Mouse (Mus musculus) macrophage (primary cell): ENCODE data around the gene Olfr521. TPM values are rescaled to one million over a fixed set of nuclear protein-coding genes. Genes with fewer than 3 reads are reported as not detected.
"Not testable (repeated sequence)": the region's sequence is repeated elsewhere in the genome, so short reads cannot be mapped to it uniquely, and the experiment has no call there.

Experiments used
- H3K27ac ChIP-seq: fragments of 350-480 bp; formaldehyde crosslinking; 2 replicates; pipeline ENCODE4 v1.9.0; 2021
- H3K36me3 ChIP-seq: fragments of 350-480 bp; formaldehyde crosslinking; 2 replicates; pipeline ENCODE4 v1.9.0; 2021; ENCODE audit errors: inconsistent target
- H3K4me3 ChIP-seq: fragments of 350-480 bp; formaldehyde crosslinking; 2 replicates; pipeline ENCODE4 v1.9.0; 2021; ENCODE audit errors: inconsistent target
- H3K79me2 ChIP-seq: fragments of 350-480 bp; formaldehyde crosslinking; 2 replicates; pipeline ENCODE4 v1.9.0; 2021; ENCODE audit errors: inconsistent target
- WGBS: methylation state at CpG from one replicate; pipeline ENCODE4 v1.1.7; 2026; ENCODE audit warnings: inconsistent platforms; ENCODE audit not compliant: missing documents; 5-methylcytosine and 5-hydroxymethylcytosine counted together
- polyA plus RNA-seq: library from polyadenylated mRNA; stranded (reverse); fragments of 250-400 nt; gene quantifications from 3 replicates; pipeline ENCODE4 v1.2.4, GENCODE M21; 2018; ENCODE audit warnings: inconsistent platforms
- total RNA-seq, 78 experiments: library from RNA; depleted of rRNA; stranded (reverse); fragments of 250-400 nt; gene quantifications; 1 replicate in 9 of 78; 2 replicates in 24 of 78; 3 replicates in 43 of 78; 4 replicates in 2 of 78; pipeline ENCODE4 v1.2.4; 2018; ENCODE audit warnings: inconsistent platforms in 56 of 78

Olfr521 gene
- not detected for total RNA-seq (2018; cell fraction: chromatin; rRNA removed)
- total RNA-seq (2018; cell fraction: cytosol; rRNA removed) = not detected
- not detected for total RNA-seq (2018; cell fraction: nucleus; rRNA removed)
- polyA plus RNA-seq = not detected in 3 replicates

DNA sequence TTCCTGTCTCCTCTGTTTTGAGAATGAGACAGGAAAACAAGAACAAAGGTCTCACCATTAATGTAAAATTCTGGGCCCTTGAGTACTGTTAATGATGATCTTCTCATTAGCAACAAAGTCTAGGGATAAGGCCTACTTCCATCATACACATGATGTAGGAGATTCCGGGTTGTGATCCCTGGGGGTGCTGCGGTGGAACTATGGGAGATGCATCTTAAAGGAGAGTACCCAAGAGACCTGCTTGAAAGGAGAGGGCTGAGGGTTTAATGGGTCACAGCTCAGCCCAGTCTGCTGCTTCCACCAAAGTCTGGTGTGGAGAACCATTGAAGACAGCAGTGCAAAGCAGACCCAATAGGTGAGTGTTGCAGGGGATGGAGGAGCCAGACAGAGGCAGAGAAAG lies at the start of gene Olfr521:
Gene Olfr521 (plus strand): TSS at position 301 of the 400 bp plus-strand sequence.
- no peaks in the 10 kb centered on the region for H3K36me3 ChIP-seq
- H3K79me2 ChIP-seq = no peaks in the 10 kb centered on the region
- H3K4me3 ChIP-seq = no peak within 1 kb of the TSS
- WGBS = 96% methylated on average over 2 of the region's 2 CpGs
- no peak within 1 kb of the TSS for H3K27ac ChIP-seq

DNA sequence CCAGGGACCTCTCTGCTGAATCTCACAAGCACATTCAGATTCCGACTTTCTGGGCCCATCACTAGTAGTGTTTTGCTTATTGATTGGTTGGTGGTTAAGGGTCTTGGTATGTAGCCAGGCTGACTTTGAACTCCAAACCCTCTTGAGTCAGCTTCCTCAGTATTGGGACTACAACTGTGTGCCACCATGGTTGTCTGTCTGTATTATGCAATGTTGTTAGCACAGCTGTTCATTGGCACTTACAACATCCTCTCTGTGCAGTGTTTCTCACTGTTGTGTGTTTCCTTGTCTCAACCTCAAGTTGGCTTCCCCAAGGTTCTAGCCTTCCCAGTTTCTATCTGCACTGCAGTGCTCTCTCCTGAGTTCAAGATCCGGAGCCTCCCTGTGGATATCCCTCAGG lies 46.8 kb upstream of the Olfr521 start:
- Histone ChIP-seq H3K36me3 (no peaks in the 10 kb centered on the region), H3K27ac (no peak overlapping the region), H3K4me3 (no peak overlapping the region), H3K79me2 (no peaks in the 10 kb centered on the region)
- WGBS = 100% methylated on average over 2 of the region's 2 CpGs

DNA sequence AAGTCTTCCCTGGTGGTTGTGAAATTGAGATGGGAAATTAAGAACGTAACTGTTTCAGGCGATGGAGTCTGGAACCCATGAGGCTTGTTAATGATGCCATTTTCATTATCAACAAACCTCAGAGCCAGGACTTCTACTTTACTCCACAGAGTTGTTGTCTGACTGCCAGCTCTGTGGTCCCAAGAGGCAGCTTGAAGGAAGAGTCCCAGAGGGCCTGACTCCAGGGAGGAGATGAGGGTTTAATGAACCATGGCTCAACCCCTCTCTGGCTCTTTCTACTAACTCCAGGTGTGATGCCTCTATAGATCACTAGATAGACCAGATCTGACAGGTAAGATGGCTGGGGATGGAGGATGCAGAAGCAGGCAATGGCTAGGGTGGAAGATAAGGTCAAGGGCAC lies 33.3 kb upstream of the Olfr521 start, which contains the start of gene Olfr520:
Gene Olfr520 (plus strand): TSS at position 301 of the 400 bp plus-strand sequence.
- Histone ChIP-seq H3K79me2 (no peaks in the 10 kb centered on the region), H3K27ac (no peak within 1 kb of the TSS), H3K4me3 (no peak within 1 kb of the TSS), H3K36me3 (no peaks in the 10 kb centered on the region)
- 95% methylated on average over 2 of the region's 2 CpGs for WGBS

DNA sequence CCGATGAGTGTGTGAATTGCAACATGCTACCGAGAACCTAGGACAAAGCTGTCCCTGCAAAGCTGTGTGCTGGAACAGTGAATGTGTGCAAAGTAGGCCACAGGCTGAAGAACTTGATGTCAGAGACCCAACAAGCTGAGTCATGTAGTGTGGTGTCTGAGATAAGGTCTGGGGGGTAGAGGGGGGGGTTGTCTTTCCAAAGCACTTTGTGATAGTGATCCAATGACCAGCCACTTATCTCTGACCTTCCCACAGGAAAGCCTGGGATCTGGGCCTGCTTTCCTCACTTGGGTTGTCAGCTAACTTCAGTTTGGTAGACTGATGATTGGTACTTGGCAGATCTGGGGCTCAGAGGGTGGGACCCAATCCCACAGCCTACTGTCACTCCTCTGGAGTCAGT lies 28.7 kb upstream of the Olfr521 start:
- Histone ChIP-seq H3K36me3 (no peaks in the 10 kb centered on the region), H3K4me3 (no peak overlapping the region), H3K27ac (no peak overlapping the region), H3K79me2 (no peaks in the 10 kb centered on the region)
- WGBS = 42% methylated on average over 2 of the region's 2 CpGs

- H3K79me2 ChIP-seq, H3K4me3 ChIP-seq, H3K36me3 ChIP-seq, H3K27ac ChIP-seq: not testable (repeated sequence)
- 97% methylated on average over 8 of the region's 9 CpGs for WGBS
These were observed 27.8 kb upstream of the Olfr521 start for GRCm38 (mm10) chr7:99735491-99735890.

DNA sequence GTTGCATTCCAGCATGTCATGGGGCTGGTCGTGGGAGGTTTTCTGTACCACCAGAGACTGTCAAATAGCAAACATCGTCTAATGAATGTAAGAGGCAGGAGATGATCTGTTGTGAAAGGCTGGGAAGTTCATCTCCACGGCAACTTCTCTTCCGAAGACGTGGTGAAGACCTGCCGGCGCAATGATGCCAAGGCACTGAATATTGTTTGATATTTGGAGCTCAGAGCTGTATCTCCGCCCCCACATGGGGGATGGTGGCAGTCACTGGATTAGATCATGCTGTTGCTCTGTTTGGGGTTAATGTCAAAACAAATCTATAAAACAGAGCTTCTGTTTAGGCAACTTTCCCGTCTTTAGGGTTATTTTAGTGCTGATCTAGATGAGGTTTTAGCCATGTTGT lies 24.0 kb upstream of the Olfr521 start:
- Histone ChIP-seq H3K4me3 (no peak overlapping the region), H3K27ac (no peak overlapping the region), H3K79me2 (no peaks in the 10 kb centered on the region), H3K36me3 (no peaks in the 10 kb centered on the region)
- 82% methylated on average over 9 of the region's 9 CpGs for WGBS

DNA sequence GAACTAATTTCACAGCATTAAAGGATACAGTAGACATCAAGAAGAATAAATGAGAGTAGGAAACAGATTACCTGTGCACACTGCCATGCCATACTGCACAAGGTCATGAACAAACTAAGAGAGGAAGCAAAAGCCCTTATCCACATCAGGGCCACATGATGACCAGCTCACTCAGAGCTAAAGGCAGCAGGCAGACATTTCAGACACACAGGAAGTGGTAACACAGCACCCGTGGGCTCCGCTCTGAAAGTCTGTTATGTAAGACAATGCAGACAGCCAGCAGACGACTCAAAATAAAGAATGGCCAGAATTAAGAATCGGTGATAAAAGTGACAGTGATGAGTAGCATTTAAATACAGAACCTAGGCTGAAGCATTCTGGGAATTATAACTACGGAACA lies 18.1 kb downstream of the Olfr521 start:
- Histone ChIP-seq H3K27ac (peak overlapping the region; percentile 63), H3K79me2 (no peaks in the 10 kb centered on the region), H3K4me3 (no peak overlapping the region), H3K36me3 (no peaks in the 10 kb centered on the region)
- WGBS = 16% methylated on average over 5 of the region's 5 CpGs

GRCm38 (mm10) chr7:99781916-99782315 lies 18.6 kb downstream of the Olfr521 start:
- Histone ChIP-seq H3K27ac (peak overlapping the region; percentile 63), H3K4me3 (no peak overlapping the region), H3K36me3 (no peaks in the 10 kb centered on the region), H3K79me2 (no peaks in the 10 kb centered on the region)
- 38% methylated on average over 2 of the region's 2 CpGs for WGBS

GRCm38 (mm10) chr7:99783421-99783820 lies 20.1 kb downstream of the Olfr521 start:
- no peak overlapping the region for H3K27ac ChIP-seq
- WGBS = 94% methylated on average over 7 of the region's 7 CpGs
- H3K79me2 ChIP-seq = no peaks in the 10 kb centered on the region
- H3K4me3 ChIP-seq = no peak overlapping the region
- H3K36me3 ChIP-seq = no peaks in the 10 kb centered on the region

DNA sequence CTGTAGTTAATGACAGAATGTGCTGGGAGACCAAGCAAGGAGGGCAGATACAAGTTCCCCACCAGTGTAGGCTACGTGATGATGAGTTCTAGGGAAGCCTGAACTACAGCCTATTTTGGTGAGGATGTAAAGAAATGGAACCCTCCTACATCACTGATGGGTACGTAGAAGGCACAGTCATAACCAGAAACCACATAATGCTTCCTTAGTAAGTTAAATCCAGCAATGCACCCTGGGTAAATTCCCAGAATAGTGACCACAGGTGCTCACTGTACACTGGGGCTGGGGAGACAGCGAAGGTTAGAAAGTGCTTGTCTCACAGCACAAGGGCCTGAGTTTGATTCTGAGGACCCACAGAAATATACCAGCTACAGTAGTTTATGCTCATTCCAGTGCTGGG lies 22.2 kb downstream of the Olfr521 start:
- H3K79me2 ChIP-seq = no peaks in the 10 kb centered on the region
- no peaks in the 10 kb centered on the region for H3K36me3 ChIP-seq
- no peak overlapping the region for H3K27ac ChIP-seq
- WGBS = 94% methylated on average over 3 of the region's 3 CpGs
- H3K4me3 ChIP-seq = no peak overlapping the region

DNA sequence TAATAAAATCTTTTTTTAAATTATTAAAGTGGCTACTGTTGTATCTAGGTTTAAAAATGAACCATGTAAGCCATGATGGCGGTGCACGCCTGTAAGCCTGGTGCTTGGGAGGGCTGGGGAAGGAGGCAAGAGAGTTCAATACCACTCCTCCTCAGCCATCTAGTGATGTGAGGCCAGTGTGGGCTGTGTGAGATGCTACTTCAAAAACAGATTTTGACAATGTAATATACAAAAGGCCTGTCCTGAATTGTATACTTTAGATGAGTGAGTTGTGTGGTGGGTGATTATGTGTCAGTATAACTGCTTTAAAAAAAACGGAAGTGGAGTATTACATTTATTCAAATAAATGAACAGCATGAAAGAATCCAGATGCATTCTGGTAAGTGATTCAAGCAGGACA lies 23.5 kb downstream of the Olfr521 start:
- 91% methylated on average over 3 of the region's 3 CpGs for WGBS
- Histone ChIP-seq H3K36me3 (no peaks in the 10 kb centered on the region), H3K27ac (no peak overlapping the region), H3K4me3 (no peak overlapping the region), H3K79me2 (no peaks in the 10 kb centered on the region)

DNA sequence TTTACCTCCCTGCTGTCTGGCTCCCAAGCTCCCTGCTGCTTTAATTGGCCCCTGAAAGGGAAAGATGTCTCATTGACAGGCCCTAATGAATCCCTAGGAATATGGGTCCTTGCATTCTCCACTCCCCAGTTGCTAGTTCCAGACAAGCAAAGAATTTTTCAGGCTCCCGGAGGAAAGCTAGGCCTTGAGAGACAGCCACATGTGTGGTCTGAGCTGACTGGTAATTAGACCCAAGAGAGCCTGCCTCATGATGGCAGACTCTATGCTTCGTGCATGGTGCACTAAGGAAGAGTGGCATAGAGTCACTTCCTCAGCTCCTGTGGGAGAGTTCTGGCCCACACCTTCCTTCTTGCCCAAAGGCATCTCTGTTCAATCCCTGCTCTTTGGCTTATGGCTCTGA lies 24.6 kb downstream of the Olfr521 start:
- 91% methylated on average over 2 of the region's 2 CpGs for WGBS
- H3K79me2 ChIP-seq = no peaks in the 10 kb centered on the region
- no peaks in the 10 kb centered on the region for H3K36me3 ChIP-seq
- H3K4me3 ChIP-seq = no peak overlapping the region
- no peak overlapping the region for H3K27ac ChIP-seq

- Histone ChIP-seq H3K79me2 (no peaks in the 10 kb centered on the region), H3K4me3 (no peak overlapping the region), H3K36me3 (no peaks in the 10 kb centered on the region), H3K27ac (no peak overlapping the region)
- WGBS = 79% methylated on average over 5 of the region's 5 CpGs
These were observed 25.3 kb downstream of the Olfr521 start for GRCm38 (mm10) chr7:99788563-99788962.

DNA sequence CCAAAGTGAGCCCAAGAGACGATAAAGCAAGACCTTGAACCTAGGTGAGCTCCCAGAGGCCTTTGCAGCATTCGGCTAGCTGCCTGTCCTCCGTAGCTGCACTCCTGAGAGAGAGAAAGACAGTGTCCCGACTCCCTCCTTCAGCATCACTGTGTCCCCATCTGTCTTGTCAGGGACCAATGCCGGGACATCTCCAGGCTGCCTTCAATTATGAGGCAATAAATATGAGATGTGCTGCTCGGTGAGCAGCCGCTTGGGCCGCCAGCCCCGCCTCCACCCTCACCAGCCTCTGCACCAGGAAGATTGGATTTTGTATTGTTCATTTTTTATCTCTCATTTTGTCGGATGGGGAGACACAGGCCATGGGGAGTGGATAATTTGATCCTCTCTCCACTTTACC lies 27.5 kb downstream of the Olfr521 start:
- Histone ChIP-seq H3K36me3 (no peaks in the 10 kb centered on the region), H3K79me2 (no peaks in the 10 kb centered on the region), H3K4me3 (no peak overlapping the region), H3K27ac (no peak overlapping the region)
- 90% methylated on average over 10 of the region's 10 CpGs for WGBS

- WGBS = 59% methylated on average over 2 of the region's 2 CpGs
- no peaks in the 10 kb centered on the region for H3K79me2 ChIP-seq
- no peak overlapping the region for H3K4me3 ChIP-seq
- no peak overlapping the region for H3K27ac ChIP-seq
- H3K36me3 ChIP-seq = no peaks in the 10 kb centered on the region
These were observed 30.8 kb downstream of the Olfr521 start for GRCm38 (mm10) chr7:99794096-99794495.
